Mouse (Mus musculus) G1E (cell line): ENCODE results near the gene Ube4b. TPM values are rescaled to one million over a fixed set of nuclear protein-coding genes. Genes with fewer than 3 reads are reported as not detected.

Experiments used
- ATAC-seq: 2 replicates; pipeline ENCODE4 v1.8.0; 2016; ENCODE audit warnings: mild to moderate bottlenecking; ENCODE audit not compliant: insufficient number of reproducible peaks, poor library complexity, low FRiP score, severe bottlenecking; ENCODE audit errors: extremely low read depth
- DNase-seq: peaks from one replicate; pipeline ENCODE4 v3.0.0; 2012; ENCODE audit warnings: low spot score
- H3K27me3 ChIP-seq: 2 replicates; pipeline ENCODE4 v1.6.1; 2012; ENCODE audit warnings: mild to moderate bottlenecking, low read length, inconsistent platforms; ENCODE audit not compliant: insufficient read depth
- H3K36me3 ChIP-seq: replicated peaks from 2 replicates; pipeline ENCODE3; 2012; ENCODE audit warnings: mild to moderate bottlenecking, inconsistent platforms
- H3K4me1 ChIP-seq: 2 replicates; pipeline ENCODE4 v1.6.1; 2012; ENCODE audit warnings: low read depth, low read length, inconsistent platforms, mixed read lengths; ENCODE audit not compliant: insufficient read depth
- H3K4me3 ChIP-seq: 2 replicates; pipeline ENCODE4 v1.5.1; 2012; ENCODE audit warnings: low read depth, mild to moderate bottlenecking, inconsistent platforms, low read length, moderate library complexity, mixed read lengths
- H3K9me3 ChIP-seq: replicated peaks from 2 replicates; pipeline ENCODE4 v1.6.1; 2012; ENCODE audit warnings: inconsistent platforms
- CTCF ChIP-seq: IDR thresholded peaks from 2 replicates; pipeline ENCODE4 v1.5.1; 2012; ENCODE audit warnings: low read depth, low read length, inconsistent platforms, mixed read lengths
- GATA1 ChIP-seq: IDR thresholded peaks from 2 replicates; pipeline ENCODE4 v1.6.1; 2012; ENCODE audit warnings: borderline replicate concordance, low read length, inconsistent platforms, mixed read lengths
- GATA2 ChIP-seq: IDR thresholded peaks from 2 replicates; pipeline ENCODE4 v1.6.1; 2012; ENCODE audit warnings: low read depth, low read length, inconsistent platforms, borderline replicate concordance
- POLR2AphosphoS5 ChIP-seq: IDR thresholded peaks from 2 replicates; pipeline ENCODE4 v1.6.1; 2012; ENCODE audit warnings: low read depth, low read length, inconsistent platforms; ENCODE audit not compliant: insufficient replicate concordance
- TAL1 ChIP-seq: conservative IDR thresholded peaks from 2 replicates; pipeline ENCODE4 v1.6.1; 2012; ENCODE audit warnings: low read depth, low read length, inconsistent platforms, mixed read lengths
- polyA plus RNA-seq: library from polyadenylated mRNA; stranded (reverse); fragments of >175 nt; gene quantifications from 2 replicates; pipeline ENCODE4 v1.2.3, GENCODE M21; 2012
- total RNA-seq, 2 experiments: library from RNA; stranded (forward) in 1 of 2; stranded (reverse) in 1 of 2; fragments of 200-1000 nt in 1 of 2; fragments of >200 nt in 1 of 2; fragmentation: Nextera tagmentation in 1 of 2; gene quantifications; 2 replicates each; pipeline ENCODE4 v1.2.3; 2014 to 2017

The Ube4b gene
- total and polyA plus RNA-seq, 3 experiments = 51.9 to 346 (median 118) TPM

DNA sequence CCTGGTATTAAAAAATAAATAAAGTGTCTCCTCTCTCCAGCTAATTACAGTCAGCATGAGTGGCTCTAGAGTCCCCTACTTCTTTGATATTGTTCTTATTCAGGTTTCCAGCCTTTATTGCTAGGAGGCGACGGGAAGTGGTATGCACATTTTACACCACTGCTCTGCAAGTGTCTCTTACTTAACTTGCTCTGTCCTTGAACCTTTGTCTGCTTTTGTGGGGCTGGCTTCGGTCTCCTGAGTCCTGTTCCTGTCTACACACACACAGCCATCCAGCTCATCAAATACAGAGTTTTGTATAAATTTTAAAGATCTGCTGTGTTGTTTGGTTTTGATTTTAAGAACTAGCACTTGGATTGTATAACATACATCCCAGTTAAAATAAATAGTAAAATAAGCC lies 124.4 kb downstream of the Ube4b start:
- DNase-seq (no peak), ATAC-seq (no peak)
- no peaks in the 10 kb centered on the region for H3K36me3 ChIP-seq
- H3K9me3 ChIP-seq = no peaks in the 10 kb centered on the region
- H3K4me1 ChIP-seq = peaks cover 26% of the 10 kb centered on the region
- H3K4me3 ChIP-seq = no peak overlapping the region
- no peak for TF ChIP-seq GATA2
- TF ChIP-seq GATA1 = no peak
- no peak for TF ChIP-seq CTCF
- no peak for TF ChIP-seq POLR2AphosphoS5
- no peak for TF ChIP-seq TAL1
- H3K27me3 ChIP-seq = peaks cover 10% of the 10 kb centered on the region

- ATAC-seq = no peak
- no peak for DNase-seq
- peaks cover 3% of the 10 kb centered on the region for H3K36me3 ChIP-seq
Measured at GRCm38 (mm10) chr4:149296501-149296900, 130.0 kb downstream of the Ube4b start.

DNA sequence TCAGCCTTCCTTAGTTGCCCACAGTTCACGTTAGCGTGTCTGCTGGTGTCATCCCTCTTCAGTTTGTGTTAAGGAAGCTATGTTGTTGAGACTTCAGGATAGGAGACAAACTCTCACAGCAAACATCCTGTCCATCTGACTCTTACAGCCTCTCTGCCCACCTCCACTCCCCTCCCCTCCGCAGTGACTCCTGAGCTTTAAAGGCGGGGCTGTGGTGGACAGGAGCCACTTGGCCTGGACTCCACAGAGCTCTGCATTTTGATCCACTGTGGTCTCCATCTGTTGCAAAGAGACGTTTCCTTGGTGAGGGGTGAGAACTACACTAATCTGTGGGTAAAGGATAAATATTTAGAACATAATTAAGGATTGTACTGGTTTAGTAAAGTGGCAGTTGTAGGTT lies 133.6 kb downstream of the Ube4b start:
- H3K4me3 ChIP-seq = no peak overlapping the region
- H3K27me3 ChIP-seq = no peaks in the 10 kb centered on the region
- ATAC-seq = no peak
- H3K4me1 ChIP-seq = peaks cover 6% of the 10 kb centered on the region; the same call in 1 of the 2 replicates
- H3K9me3 ChIP-seq = no peaks in the 10 kb centered on the region
- TF ChIP-seq TAL1 = no peak
- TF ChIP-seq CTCF = no peak
- no peak for TF ChIP-seq POLR2AphosphoS5
- TF ChIP-seq GATA2 = no peak
- no peak for TF ChIP-seq GATA1
- H3K36me3 ChIP-seq = peaks cover 15% of the 10 kb centered on the region
- DNase-seq = no peak

More at GRCm38 (mm10) chr4:149296501-149296900, 130.0 kb downstream of the Ube4b start:
- H3K4me1 ChIP-seq = peaks cover under 1% of the 10 kb centered on the region; the same call in 1 of the 2 replicates
- TF ChIP-seq POLR2AphosphoS5 (no peak), GATA2 (no peak), TAL1 (no peak), GATA1 (no peak), CTCF (no peak)
- no peak overlapping the region for H3K4me3 ChIP-seq
- H3K27me3 ChIP-seq = no peaks in the 10 kb centered on the region
- H3K9me3 ChIP-seq = no peaks in the 10 kb centered on the region

DNA sequence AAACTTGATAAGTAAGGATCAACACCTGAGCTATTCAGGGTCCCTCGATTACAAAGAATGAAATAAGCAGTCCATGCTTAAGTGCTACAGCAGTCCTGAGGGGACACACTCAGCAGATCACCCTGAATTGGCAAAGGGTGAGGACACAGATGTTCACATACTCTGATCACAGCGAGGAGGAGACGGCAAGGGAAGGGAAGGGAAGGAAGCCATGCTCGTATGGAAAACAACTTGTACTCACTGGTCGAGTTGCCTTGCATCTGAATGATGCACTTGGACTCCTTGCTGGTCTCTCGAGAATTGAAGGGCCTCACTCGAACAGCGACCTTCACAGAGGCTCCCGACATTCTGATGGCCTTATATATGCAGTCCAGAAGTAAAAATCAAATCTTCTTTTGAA lies 135.5 kb downstream of the Ube4b start:
- Histone ChIP-seq H3K9me3 (no peaks in the 10 kb centered on the region), H3K27me3 (no peaks in the 10 kb centered on the region), H3K36me3 (peaks cover 17% of the 10 kb centered on the region), H3K4me3 (no peak overlapping the region), H3K4me1 (peaks cover 6% of the 10 kb centered on the region; the same call in 1 of the 2 replicates)
- TF ChIP-seq POLR2AphosphoS5 = no peak
- no peak for TF ChIP-seq GATA1
- no peak for TF ChIP-seq GATA2
- no peak for TF ChIP-seq CTCF
- no peak for TF ChIP-seq TAL1
- DNase-seq = no peak
- no peak for ATAC-seq

DNA sequence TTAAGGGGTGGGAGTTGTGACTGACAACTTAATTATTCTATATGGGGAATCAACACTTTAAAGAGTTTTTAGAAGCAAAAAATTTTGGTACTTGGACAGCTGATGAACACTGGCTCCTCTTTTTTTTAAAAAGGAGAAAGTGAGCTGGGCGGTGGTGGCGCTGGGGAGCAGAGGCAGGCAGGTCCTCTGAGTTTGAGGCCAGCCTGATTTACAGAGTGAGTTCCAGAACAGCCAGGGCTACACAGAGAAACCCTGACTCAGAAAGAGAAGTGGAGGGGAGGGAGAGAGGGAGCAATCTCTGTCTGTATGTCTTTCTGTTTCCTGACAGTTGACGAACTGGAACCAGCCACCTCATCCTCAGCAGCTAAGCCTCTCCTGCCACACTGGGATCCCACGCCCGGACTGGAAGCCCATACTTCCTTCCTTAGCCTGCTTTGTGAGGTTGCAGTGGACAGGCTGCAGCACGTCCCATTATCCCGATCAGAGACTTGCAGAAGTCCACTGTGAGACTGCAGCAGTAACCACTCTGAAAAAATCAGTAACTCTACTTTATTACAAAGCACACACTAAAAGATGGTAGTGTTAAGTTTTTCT lies 136.3 kb downstream of the Ube4b start:
- ATAC-seq (no peak), DNase-seq (no peak)
- TF ChIP-seq GATA1 (no peak), CTCF (no peak), TAL1 (no peak), GATA2 (no peak), POLR2AphosphoS5 (no peak)
- no peaks in the 10 kb centered on the region for H3K27me3 ChIP-seq
- peaks cover 8% of the 10 kb centered on the region for H3K4me1 ChIP-seq
- H3K9me3 ChIP-seq = no peaks in the 10 kb centered on the region
- H3K4me3 ChIP-seq = no peak overlapping the region
- peaks cover 17% of the 10 kb centered on the region for H3K36me3 ChIP-seq

GRCm38 (mm10) chr4:149286287-149287137 lies 140.0 kb downstream of the Ube4b start:
- H3K4me3 ChIP-seq = no peak overlapping the region
- no peaks in the 10 kb centered on the region for H3K27me3 ChIP-seq
- ATAC-seq = no peak
- no peak for DNase-seq
- peaks cover 14% of the 10 kb centered on the region for H3K36me3 ChIP-seq
- TF ChIP-seq GATA1 (no peak), CTCF (no peak), GATA2 (no peak), POLR2AphosphoS5 (no peak), TAL1 (no peak)
- H3K9me3 ChIP-seq = no peaks in the 10 kb centered on the region
- H3K4me1 ChIP-seq = peaks cover 17% of the 10 kb centered on the region
